Mouse (Mus musculus) urinary bladder, postnatal 10 days (tissue): Measurements from ENCODE around the gene Tmem222.

ENCODE experiments used
- DNase-seq: peaks from one replicate; pipeline ENCODE4 v3.0.0; 2022; ENCODE audit warnings: low spot score

Tmem222 gene

GRCm38 (mm10) chr4:133277104-133278026 lies at the start of gene Tmem222:
Gene Tmem222 (minus strand): TSS chr4:133277792.
- peak; percentile 67 for DNase-seq

GRCm38 (mm10) chr4:133319667-133320066 lies 42.1 kb upstream of the Tmem222 start:
- no peak for DNase-seq

- DNase-seq = no peak
Measured at GRCm38 (mm10) chr4:133315991-133316390, 38.4 kb upstream of the Tmem222 start.

- DNase-seq = no peak
Measured at GRCm38 (mm10) chr4:133314896-133315295, 37.3 kb upstream of the Tmem222 start.

GRCm38 (mm10) chr4:133309948-133310347 lies 32.4 kb upstream of the Tmem222 start:
- peak; percentile 76 for DNase-seq

- no peak for DNase-seq
Measured at GRCm38 (mm10) chr4:133307331-133307730, 29.7 kb upstream of the Tmem222 start.

GRCm38 (mm10) chr4:133305825-133306224 lies 28.2 kb upstream of the Tmem222 start:
- no peak for DNase-seq

GRCm38 (mm10) chr4:133304770-133305169 lies 27.2 kb upstream of the Tmem222 start:
- DNase-seq = no peak

- no peak for DNase-seq
Measured at GRCm38 (mm10) chr4:133302668-133303067, 25.1 kb upstream of the Tmem222 start.

- no peak for DNase-seq
Measured at GRCm38 (mm10) chr4:133301802-133302201, 24.2 kb upstream of the Tmem222 start.

GRCm38 (mm10) chr4:133300421-133300820 lies 22.8 kb upstream of the Tmem222 start:
- DNase-seq = no peak

- no peak for DNase-seq
Measured at GRCm38 (mm10) chr4:133299701-133300100, 22.1 kb upstream of the Tmem222 start.

GRCm38 (mm10) chr4:133298516-133299365 lies 21.1 kb upstream of the Tmem222 start:
- DNase-seq = no peak

- peak; percentile 54 for DNase-seq
Measured at GRCm38 (mm10) chr4:133297801-133298238, 20.2 kb upstream of the Tmem222 start.

- no peak for DNase-seq
Measured at GRCm38 (mm10) chr4:133297360-133297759, 19.8 kb upstream of the Tmem222 start.

- DNase-seq = no peak
Measured at GRCm38 (mm10) chr4:133294084-133294483, 16.5 kb upstream of the Tmem222 start.

GRCm38 (mm10) chr4:133292901-133293843 lies 15.6 kb upstream of the Tmem222 start:
- no peak for DNase-seq

GRCm38 (mm10) chr4:133292405-133292804 lies 14.8 kb upstream of the Tmem222 start:
- no peak for DNase-seq

GRCm38 (mm10) chr4:133291255-133291654 lies 13.7 kb upstream of the Tmem222 start:
- DNase-seq = no peak

- no peak for DNase-seq
Measured at GRCm38 (mm10) chr4:133286476-133287077, 9.0 kb upstream of the Tmem222 start.

GRCm38 (mm10) chr4:133285950-133286349 lies 8.4 kb upstream of the Tmem222 start:
- DNase-seq = no peak
